8 mouse cellular contexts compared by ENCODE assay signal in the genomic region with DNA sequence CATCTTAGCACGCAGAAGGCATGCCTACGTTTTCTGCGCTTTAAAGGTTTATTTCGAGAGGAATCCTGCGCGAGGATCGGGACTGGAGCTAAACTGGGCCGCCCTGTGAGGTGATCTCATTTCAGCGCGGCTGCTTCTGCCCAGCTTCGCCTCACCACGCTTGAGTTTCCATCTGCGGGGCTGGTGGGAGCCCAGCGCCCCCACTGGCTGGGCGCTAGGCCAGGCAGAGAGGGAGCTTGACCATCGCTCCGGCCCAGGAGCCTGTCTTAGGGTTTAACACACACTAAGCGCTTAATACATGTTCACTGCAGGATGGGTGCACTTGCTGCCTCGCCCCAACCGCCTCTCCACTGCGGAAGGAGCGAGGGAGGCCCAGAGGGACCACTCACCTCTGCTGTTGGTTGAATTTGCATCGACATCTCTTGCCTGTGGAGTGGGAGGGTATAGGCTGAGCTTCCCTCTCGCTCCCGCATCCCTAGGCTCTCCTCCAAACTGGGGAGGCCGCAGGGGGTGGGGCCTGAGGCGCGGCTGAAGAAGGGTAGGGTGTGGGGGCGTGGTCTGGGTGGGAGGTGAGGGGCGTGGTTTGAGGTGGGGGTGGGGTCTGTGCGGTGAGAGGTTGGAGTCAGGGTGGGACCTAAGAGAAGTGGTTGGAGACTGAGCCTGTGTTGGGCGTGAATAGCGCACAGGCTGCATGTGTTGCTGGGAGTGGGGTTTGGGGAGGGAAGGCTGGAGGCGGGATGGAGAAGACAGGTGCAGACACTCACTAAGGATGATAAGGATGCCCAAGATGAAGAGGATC. TPM values are rescaled to one million over a fixed set of nuclear protein-coding genes. Genes with fewer than 3 reads are reported as not detected.
DNase-seq lines count a peak whose midpoint lies in the region; ATAC-seq and TF ChIP-seq lines count a peak whose summit lies in the region.

No protein-coding gene starts in this region.

- H3K27me3 ChIP-seq in intestine, embryonic 16.5 days (replicated peaks; ENCODE audit: control insufficient read depth, insufficient read depth, low read length) = peaks cover 48% of the 10 kb centered on the region
- H3K27me3 ChIP-seq in liver, embryonic 15.5 days = peaks cover 50% of the 10 kb centered on the region

- peak overlapping the region; percentile 99 for H3K27ac ChIP-seq in gastrocnemius, adult 2 months
- no peak overlapping the region for H3K27ac ChIP-seq in intestine, embryonic 16.5 days (ENCODE audit: low read length)
- no peak overlapping the region for H3K27ac ChIP-seq in liver, embryonic 15.5 days (replicated peaks)

- ATAC-seq in intestine, embryonic 16.5 days = peak; percentile 22
- no peak for ATAC-seq in liver, embryonic 15.5 days (ENCODE audit: insufficient read depth)

- intact Hi-C loops in gastrocnemius, adult 2 months (cut with DNase I) = loop anchor here (5.0 to 10.0 kb wide), 2 partner anchors 96 to 102 kb away; a partner anchor contains a TSS

- H3K4me2 ChIP-seq in intestine, embryonic 16.5 days (ENCODE audit: low read depth, low read length) = peak overlapping the region; percentile 26; the same call in 1 of the 2 replicates
- H3K4me2 ChIP-seq in liver, embryonic 15.5 days = peak overlapping the region; percentile 23

- no peak overlapping the region for H3K9ac ChIP-seq in intestine, embryonic 16.5 days (ENCODE audit: low read depth, low read length)
- H3K9ac ChIP-seq in liver, embryonic 15.5 days = no peak overlapping the region

- no peaks in the 10 kb centered on the region for H3K36me3 ChIP-seq in intestine, embryonic 16.5 days (ENCODE audit: control insufficient read depth, insufficient read depth, low read length)
- no peaks in the 10 kb centered on the region for H3K36me3 ChIP-seq in liver, embryonic 15.5 days (replicated peaks)

- no peaks in the 10 kb centered on the region for H3K9me3 ChIP-seq in intestine, embryonic 16.5 days (ENCODE audit: control insufficient read depth, low read length)
- H3K9me3 ChIP-seq in liver, embryonic 15.5 days (replicated peaks) = no peaks in the 10 kb centered on the region

- peak; percentile 41 for DNase-seq in ovary, adult 18-20 months (ENCODE audit: low spot score)
- DNase-seq in ovary, postnatal 10 days (ENCODE audit: low spot score) = no peak
- DNase-seq in cerebellum, postnatal 25 days = peak; percentile 92 to 95
- peak; percentile 72 for DNase-seq in gastrocnemius, adult 2 months
- DNase-seq in retina, postnatal 1 day = peak; percentile 79
- DNase-seq in adrenal gland, adult (ENCODE audit: inconsistent age in 2 of 2, low spot score in 1 of 2) = no peak

- no peak for TF ChIP-seq CTCF in gastrocnemius, adult 2 months (IDR thresholded peaks at IDR 0.05)

- peaks cover 45% of the 10 kb centered on the region for H3K4me1 ChIP-seq in intestine, embryonic 16.5 days (ENCODE audit: control insufficient read depth, insufficient read depth, low read length)
- peaks cover 33% of the 10 kb centered on the region for H3K4me1 ChIP-seq in liver, embryonic 15.5 days (replicated peaks)

- 6% methylated on average over 34 of the region's 34 CpGs for WGBS in intestine, embryonic 16.5 days
- 2% methylated on average over 34 of the region's 34 CpGs for WGBS in liver, embryonic 15.5 days (ENCODE audit: insufficient replicate concordance)

- peak overlapping the region; percentile 75 for H3K4me3 ChIP-seq in gastrocnemius, adult 2 months
- peak overlapping the region; percentile 16; the same call in 1 of the 2 replicates for H3K4me3 ChIP-seq in intestine, embryonic 16.5 days (ENCODE audit: low read length)
- no peak overlapping the region for H3K4me3 ChIP-seq in liver, embryonic 15.5 days (replicated peaks)

RNA-seq across cellular contexts. Expression of a gene that starts 1.6 kb away (rescaled TPM):
- total RNA-seq in gastrocnemius, adult 2 months (2021) = 1 to 10 TPM; 1.4 to 1.6 TPM
- 20.1 and 22.0 TPM in 2 replicates for polyA plus RNA-seq in intestine, embryonic 16.5 days (2015; fragmentation: Nextera tagmentation; extraction: Ambion mirVana)
- 0.17 and 0.26 TPM in 2 replicates for polyA plus RNA-seq in liver, embryonic 15.5 days (2015; fragmentation: Nextera tagmentation; extraction: Ambion mirVana)

RNA-seq across cellular contexts. Expression of a gene that starts 4.2 kb away (rescaled TPM):
- total RNA-seq in gastrocnemius, adult 2 months (2021) = 1,000 to 10,000 TPM in 1 of 2 experiments, 100 to 1,000 TPM in 1; 944 to 1,010 TPM
- polyA plus RNA-seq in intestine, embryonic 16.5 days (2015; fragmentation: Nextera tagmentation; extraction: Ambion mirVana) = 62.6 and 71.9 TPM in 2 replicates
- 88.6 and 99.1 TPM in 2 replicates for polyA plus RNA-seq in liver, embryonic 15.5 days (2015; fragmentation: Nextera tagmentation; extraction: Ambion mirVana)

RNA-seq across cellular contexts. Expression of a gene that starts 6.3 kb away (rescaled TPM):
- total RNA-seq in gastrocnemius, adult 2 months (2021) = 1 to 10 TPM; 2.4 to 3.3 TPM
- polyA plus RNA-seq in intestine, embryonic 16.5 days (2015; fragmentation: Nextera tagmentation; extraction: Ambion mirVana) = 0.83 and 1.4 TPM in 2 replicates
- polyA plus RNA-seq in liver, embryonic 15.5 days (2015; fragmentation: Nextera tagmentation; extraction: Ambion mirVana) = 0.03 TPM in 1 of 2 replicates, not detected in the other

RNA-seq across cellular contexts. Expression of a gene that starts 10.6 kb away (rescaled TPM):
- 10 to 100 TPM in 1 of 2 experiments, 1 to 10 TPM in 1; 8.3 to 13.8 TPM for total RNA-seq in gastrocnemius, adult 2 months (2021)
- 22.5 and 26.9 TPM in 2 replicates for polyA plus RNA-seq in intestine, embryonic 16.5 days (2015; fragmentation: Nextera tagmentation; extraction: Ambion mirVana)
- polyA plus RNA-seq in liver, embryonic 15.5 days (2015; fragmentation: Nextera tagmentation; extraction: Ambion mirVana) = 19.8 and 22.4 TPM in 2 replicates

RNA-seq across cellular contexts. Expression of a gene that starts 23.7 kb away (rescaled TPM):
- 1 to 10 TPM; 1.2 to 1.4 TPM for total RNA-seq in gastrocnemius, adult 2 months (2021)
- polyA plus RNA-seq in intestine, embryonic 16.5 days (2015; fragmentation: Nextera tagmentation; extraction: Ambion mirVana) = 71.2 and 73.7 TPM in 2 replicates
- 0.35 and 0.92 TPM in 2 replicates for polyA plus RNA-seq in liver, embryonic 15.5 days (2015; fragmentation: Nextera tagmentation; extraction: Ambion mirVana)

Comparison
In these comparisons a context has a peak if more than half of its experiments do, and no peak if none do; other contexts are left out.
1. DNase-seq: peak in ovary, adult 18-20 months (single experiment), cerebellum, postnatal 25 days (2 of 2), gastrocnemius, adult 2 months (single experiment) and retina, postnatal 1 day (single experiment); none in ovary, postnatal 10 days (single experiment) and adrenal gland, adult (0 of 2).
2. RNA of a gene that starts 1.6 kb away (polyA plus RNA-seq): 20.1 to 22.0 TPM in intestine, embryonic 16.5 days; 0.17 to 0.26 TPM in liver, embryonic 15.5 days; every median in the first group is over 10 times any median in the second.